Mouse (Mus musculus) small intestine, adult 2 months (tissue): Measurements from ENCODE around the gene Flot1. TPM values are rescaled to one million over a fixed set of nuclear protein-coding genes. Genes with fewer than 3 reads are reported as not detected.

Experiments
- H3K27ac ChIP-seq: fragments of 200-500 bp; 2 replicates; pipeline ENCODE4 v1.5.1; 2012; ENCODE audit warnings: low read depth, low read length, control low read depth, inconsistent platforms; ENCODE audit not compliant: insufficient read depth
- H3K27me3 ChIP-seq: fragments of 200-500 bp; 2 replicates; pipeline ENCODE4 v1.6.1; 2012; ENCODE audit warnings: mild to moderate bottlenecking, moderate library complexity, low read length, inconsistent platforms; ENCODE audit not compliant: control insufficient read depth, insufficient read depth
- H3K36me3 ChIP-seq: fragments of 200-500 bp; 2 replicates; pipeline ENCODE4 v1.6.1; 2012; ENCODE audit warnings: mild to moderate bottlenecking, low read length, control low read depth, inconsistent platforms; ENCODE audit not compliant: control insufficient read depth, insufficient read depth
- H3K4me1 ChIP-seq: fragments of 200-500 bp; 2 replicates; pipeline ENCODE4 v1.6.1; 2012; ENCODE audit warnings: low read length, inconsistent platforms, mixed read lengths; ENCODE audit not compliant: control insufficient read depth, insufficient read depth, insufficient read length
- H3K4me3 ChIP-seq: fragments of 200-500 bp; 2 replicates; pipeline ENCODE4 v1.5.1; 2012; ENCODE audit warnings: low read depth, mild to moderate bottlenecking, control low read depth, inconsistent platforms, low read length, moderate library complexity
- CTCF ChIP-seq: fragments of 200-500 bp; IDR thresholded peaks from 2 replicates; pipeline ENCODE4 v1.5.1; 2012; ENCODE audit warnings: low read depth, mild to moderate bottlenecking, control low read depth, inconsistent platforms, low read length, moderate library complexity, mixed read lengths; ENCODE audit not compliant: insufficient replicate concordance, insufficient read length; ENCODE audit errors: extremely low read depth
- POLR2A ChIP-seq: fragments of 200-500 bp; IDR thresholded peaks from 2 replicates; pipeline ENCODE4 v1.6.1; 2012; ENCODE audit warnings: low read depth, mild to moderate bottlenecking, control low read depth, inconsistent platforms, low read length, moderate library complexity
- WGBS: fragments of 180-500 bp; shearing (Covaris S2); methylation state at CpG from one replicate; pipeline ENCODE4 v1.1.7; 2018; 5-methylcytosine and 5-hydroxymethylcytosine counted together
- polyA plus RNA-seq: library from polyadenylated mRNA; depleted of rRNA; stranded (reverse); fragments of >200 nt; gene quantifications from 2 replicates; pipeline ENCODE4 v1.2.3, GENCODE M21; 2012

Gene Flot1
- polyA plus RNA-seq, 1 experiment: 53.2 TPM

GRCm38 (mm10) chr17:35840561-35840960, 17.5 kb downstream of the Flot1 start:
- TF ChIP-seq CTCF: no peak
- no peak for TF ChIP-seq POLR2A
- Histone ChIP-seq H3K4me1 (peaks cover 6% of the 10 kb centered on the region; the same call in 1 of the 2 replicates), H3K27ac (no peak overlapping the region), H3K36me3 (peaks cover 6% of the 10 kb centered on the region), H3K4me3 (peak overlapping the region; percentile 63), H3K27me3 (no peaks in the 10 kb centered on the region)
- WGBS: 43% methylated on average over 14 of the region's 14 CpGs

GRCm38 (mm10) chr17:35841076-35841950, 18.3 kb downstream of the Flot1 start, which contains the start of gene Mdc1:
Gene Mdc1, plus strand, starts transcription at chr17:35841515.
- Histone ChIP-seq H3K4me1 (peaks cover 6% of the 10 kb centered on the region; the same call in 1 of the 2 replicates), H3K36me3 (peaks cover 2% of the 10 kb centered on the region; the same call in 1 of the 2 replicates), H3K4me3 (peak within 1 kb of the TSS; percentile 73), H3K27me3 (no peaks in the 10 kb centered on the region), H3K27ac (peak within 1 kb of the TSS; percentile 52)
- TF ChIP-seq POLR2A (peak; percentile 79), CTCF (no peak)
- WGBS: under 1% methylated on average over 59 of the region's 59 CpGs

DNA sequence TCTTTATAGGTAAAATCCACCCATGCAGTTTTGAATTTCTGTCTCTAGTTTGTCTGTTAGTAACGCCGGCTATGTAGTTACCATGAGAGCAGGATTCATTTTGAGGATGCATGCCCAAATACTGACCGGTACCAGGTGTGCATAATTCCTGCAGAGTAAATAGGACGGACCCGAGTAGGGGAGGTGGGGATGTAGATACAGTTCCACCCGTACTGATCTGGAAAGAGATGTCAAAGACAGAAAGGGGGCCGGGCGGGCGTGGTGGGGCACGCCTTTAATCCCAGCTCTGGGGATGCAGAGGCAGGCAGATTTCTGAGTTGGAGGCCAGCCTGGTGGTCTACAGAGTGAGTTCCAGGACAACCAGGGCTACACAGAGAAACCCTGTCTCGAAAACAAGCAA, 19.0 kb downstream of the Flot1 start:
- no peaks in the 10 kb centered on the region for H3K27me3 ChIP-seq
- H3K4me1 ChIP-seq: no peaks in the 10 kb centered on the region
- H3K36me3 ChIP-seq: peaks cover 4% of the 10 kb centered on the region
- H3K27ac ChIP-seq: peak overlapping the region; percentile 48
- 6% methylated on average over 11 of the region's 11 CpGs for WGBS
- TF ChIP-seq CTCF (no peak), POLR2A (no peak)
- peak overlapping the region; percentile 73 for H3K4me3 ChIP-seq

DNA sequence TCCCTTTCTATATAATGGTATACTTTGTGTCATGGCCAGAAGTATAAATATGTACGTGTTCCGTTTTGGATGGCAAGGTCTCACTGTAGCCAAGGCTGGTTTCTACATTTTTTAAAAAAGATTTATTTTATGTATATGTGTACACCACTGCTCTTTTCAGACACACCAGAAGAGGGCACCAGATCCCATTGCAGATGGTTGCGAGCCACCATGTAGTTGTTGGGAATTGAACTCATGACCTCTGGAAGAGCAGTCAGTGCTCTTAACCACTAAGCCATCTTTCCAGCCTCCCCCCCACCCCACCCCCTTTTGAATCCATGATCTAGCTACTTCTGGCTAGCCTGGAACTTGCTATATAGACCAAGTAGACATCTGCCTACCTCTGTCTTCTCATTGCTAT, 20.5 kb downstream of the Flot1 start:
- WGBS: 94% methylated on average over 3 of the region's 3 CpGs

GRCm38 (mm10) chr17:35848112-35848511, 25.1 kb downstream of the Flot1 start:
- Histone ChIP-seq H3K27me3 (no peaks in the 10 kb centered on the region), H3K36me3 (peaks cover 33% of the 10 kb centered on the region), H3K4me1 (no peaks in the 10 kb centered on the region), H3K27ac (no peak overlapping the region), H3K4me3 (no peak overlapping the region)
- TF ChIP-seq POLR2A (no peak), CTCF (0 out of 2 replicates have a peak, but pooled peaks have one; percentile 28)
- WGBS: 64% methylated on average over 1 of the region's 1 CpGs

More for the DNA sequence above, 20.5 kb downstream of the Flot1 start:
- H3K4me1 ChIP-seq: no peaks in the 10 kb centered on the region
- no peak overlapping the region for H3K27ac ChIP-seq
- H3K4me3 ChIP-seq: no peak overlapping the region
- peaks cover 11% of the 10 kb centered on the region for H3K36me3 ChIP-seq
- TF ChIP-seq POLR2A (no peak), CTCF (no peak)
- H3K27me3 ChIP-seq: no peaks in the 10 kb centered on the region

- TF ChIP-seq CTCF: no peak
- TF ChIP-seq POLR2A: no peak
- no peaks in the 10 kb centered on the region for H3K4me1 ChIP-seq
- no peak overlapping the region for H3K27ac ChIP-seq
- H3K27me3 ChIP-seq: no peaks in the 10 kb centered on the region
- 93% methylated on average over 3 of the region's 3 CpGs for WGBS
- H3K4me3 ChIP-seq: no peak overlapping the region
- H3K36me3 ChIP-seq: peaks cover 33% of the 10 kb centered on the region
Measured at GRCm38 (mm10) chr17:35850974-35851373, 27.9 kb downstream of the Flot1 start.

- 90% methylated on average over 1 of the region's 1 CpGs for WGBS
- Histone ChIP-seq H3K27me3 (no peaks in the 10 kb centered on the region), H3K4me3 (no peak overlapping the region), H3K36me3 (peaks cover 2% of the 10 kb centered on the region; the same call in 1 of the 2 replicates), H3K4me1 (peaks cover 2% of the 10 kb centered on the region; the same call in 1 of the 2 replicates), H3K27ac (no peak overlapping the region)
- TF ChIP-seq CTCF: no peak
- no peak for TF ChIP-seq POLR2A
Measured at GRCm38 (mm10) chr17:35859371-35859770, 36.3 kb downstream of the Flot1 start.

- Histone ChIP-seq H3K27me3 (no peaks in the 10 kb centered on the region), H3K27ac (no peak overlapping the region), H3K4me3 (no peak overlapping the region), H3K4me1 (peaks cover 2% of the 10 kb centered on the region; the same call in 1 of the 2 replicates), H3K36me3 (peaks cover 2% of the 10 kb centered on the region; the same call in 1 of the 2 replicates)
- TF ChIP-seq POLR2A: no peak
- TF ChIP-seq CTCF: no peak
- 73% methylated on average over 2 of the region's 2 CpGs for WGBS
Measured at GRCm38 (mm10) chr17:35859835-35860234, 36.8 kb downstream of the Flot1 start.
